Mouse (Mus musculus) spleen, embryonic (tissue): ENCODE measurements around the gene Slc28a1.
"Not testable (repeated sequence)": the region's sequence is repeated elsewhere in the genome, so short reads cannot be mapped to it uniquely, and the experiment has no call there.

Experiments
- CTCF ChIA-PET: fragments of 350-600 bp; sonication (Branson Sonifier 250); formaldehyde crosslinking; loops from one replicate; lab custom pipeline; 2022; lab: Charles Lee

Gene Slc28a1

DNA sequence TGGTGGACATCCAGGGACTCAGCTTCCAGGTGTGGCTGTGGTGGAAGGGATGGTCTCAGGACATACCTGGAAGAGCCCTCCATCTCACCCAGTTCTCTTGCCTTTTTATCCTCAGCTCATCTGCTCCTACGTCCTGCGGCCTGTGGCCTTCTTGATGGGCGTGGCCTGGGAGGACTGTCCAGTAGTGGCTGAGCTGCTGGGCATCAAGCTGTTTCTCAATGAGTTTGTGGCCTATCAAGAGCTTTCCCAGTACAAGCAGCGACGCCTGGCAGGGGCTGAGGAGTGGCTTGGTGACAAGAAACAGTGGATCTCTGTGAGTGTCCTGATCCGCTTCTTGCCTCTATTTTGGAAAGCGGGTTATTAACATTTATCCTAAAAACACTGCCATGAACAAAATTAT is 49.8 kb downstream of the Slc28a1 start:
- CTCF ChIA-PET = interaction anchor here (1.0 kb wide), 1 partner anchor 177 kb away, joined by 3 read pairs; no protein-coding TSS in a partner anchor

DNA sequence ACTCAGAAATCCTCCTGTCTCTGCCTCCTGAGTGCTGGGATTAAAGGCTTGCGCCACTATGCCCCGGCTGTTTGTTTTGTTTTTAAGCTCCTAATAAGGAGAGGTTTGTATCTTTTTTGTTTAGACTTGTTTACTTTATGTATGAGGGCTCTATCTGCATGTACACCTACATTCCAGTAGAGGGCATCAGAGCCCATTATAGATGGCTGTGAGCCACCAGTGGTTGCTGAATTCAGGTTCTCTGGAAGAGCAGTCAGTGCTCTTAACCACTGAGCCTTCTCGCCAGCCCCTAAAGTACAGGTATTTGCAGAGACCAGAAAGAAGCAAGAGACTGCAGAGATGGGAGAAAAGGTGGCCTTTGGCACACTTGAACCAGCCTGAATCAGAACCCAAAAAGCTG is 52.5 kb downstream of the Slc28a1 start:
- CTCF ChIA-PET = interaction anchor here (1.1 kb wide), 1 partner anchor 44 kb away, joined by 3 read pairs; no protein-coding TSS in a partner anchor

DNA sequence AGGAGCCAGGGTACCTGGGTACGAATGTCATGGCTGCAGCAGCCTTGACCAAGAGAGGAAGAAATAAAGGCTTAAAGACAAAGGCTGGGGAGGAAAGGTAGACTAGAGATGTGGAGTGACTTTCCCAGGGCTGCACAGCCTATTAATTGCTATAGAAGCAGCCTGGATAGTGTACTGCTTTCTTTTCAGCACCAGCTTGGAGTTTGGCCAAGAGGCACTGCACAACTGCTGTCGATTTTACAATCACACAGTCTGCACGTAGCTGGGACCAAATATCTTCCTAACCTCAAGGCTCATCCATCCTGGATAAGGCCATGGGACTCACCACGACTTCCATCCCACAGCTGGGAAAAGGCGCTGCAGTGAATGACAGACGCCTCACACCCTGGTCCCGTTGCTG is 54.8 kb downstream of the Slc28a1 start:
- CTCF ChIA-PET = interaction anchor here (0.7 kb wide), 1 partner anchor 315 kb away, joined by 3 read pairs; no protein-coding TSS in a partner anchor

DNA sequence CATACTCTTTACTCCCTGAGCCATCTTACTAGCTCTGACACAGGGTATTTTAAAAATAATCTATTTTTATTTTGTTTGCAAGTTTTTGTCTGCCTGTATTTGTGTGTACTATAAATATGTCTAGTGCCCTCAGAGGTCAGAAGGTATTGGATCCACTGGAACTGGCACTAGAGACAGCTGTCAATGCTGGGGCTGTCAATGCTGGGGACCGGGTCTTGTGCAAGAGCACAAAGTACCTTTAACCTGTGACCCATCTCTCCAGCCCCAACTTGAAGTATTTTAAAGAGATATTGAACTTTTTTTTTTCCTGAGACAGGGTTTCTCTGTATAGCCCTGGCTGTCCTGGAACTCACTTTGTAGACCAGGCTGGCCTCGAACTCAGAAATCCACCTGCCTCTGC is 59.3 kb downstream of the Slc28a1 start:
- CTCF ChIA-PET = no interaction called here

GRCm38 (mm10) chr7:81174654-81175053 is 60.1 kb downstream of the Slc28a1 start:
- CTCF ChIA-PET = no interaction called here

GRCm38 (mm10) chr7:81176187-81176769 is 61.7 kb downstream of the Slc28a1 start:
- CTCF ChIA-PET = no interaction called here

DNA sequence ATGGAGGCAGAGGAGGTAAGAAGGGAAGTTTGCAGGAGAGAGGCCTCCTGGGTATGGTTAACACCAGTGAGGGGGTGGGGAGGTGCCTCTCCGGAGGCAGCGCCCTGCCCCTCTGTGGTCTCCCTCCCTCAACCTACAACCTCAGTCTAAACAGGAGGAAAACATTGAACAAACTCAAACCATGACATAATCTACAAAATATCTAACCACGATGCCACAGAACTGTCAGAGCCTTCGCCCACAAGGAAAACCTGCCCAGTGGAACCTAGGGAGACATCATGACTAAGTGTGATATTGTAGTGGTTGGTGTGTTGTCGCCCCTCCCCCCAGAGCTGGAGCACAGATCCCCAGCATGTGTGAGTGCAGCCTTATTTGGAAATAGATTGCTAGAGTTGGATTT is 64.9 kb downstream of the Slc28a1 start:
- CTCF ChIA-PET = interaction anchor here (0.6 kb wide), 1 partner anchor 171 kb away, joined by 6 read pairs; no protein-coding TSS in a partner anchor

GRCm38 (mm10) chr7:81182492-81183175 is 68.0 kb downstream of the Slc28a1 start:
- CTCF ChIA-PET = no interaction called here

GRCm38 (mm10) chr7:81183181-81183580 is 68.6 kb downstream of the Slc28a1 start:
- CTCF ChIA-PET = no interaction called here

GRCm38 (mm10) chr7:81184136-81184535 is 69.5 kb downstream of the Slc28a1 start:
- CTCF ChIA-PET = interaction anchor here (0.5 kb wide), 1 partner anchor 798 kb away, joined by 3 read pairs; no protein-coding TSS in a partner anchor

- CTCF ChIA-PET = interaction anchor here (0.5 kb wide), 1 partner anchor 798 kb away, joined by 3 read pairs; no protein-coding TSS in a partner anchor
Observed at GRCm38 (mm10) chr7:81184651-81185050, 70.1 kb downstream of the Slc28a1 start.

- CTCF ChIA-PET = not testable (repeated sequence)
Observed at GRCm38 (mm10) chr7:81186036-81186435, 71.4 kb downstream of the Slc28a1 start.

DNA sequence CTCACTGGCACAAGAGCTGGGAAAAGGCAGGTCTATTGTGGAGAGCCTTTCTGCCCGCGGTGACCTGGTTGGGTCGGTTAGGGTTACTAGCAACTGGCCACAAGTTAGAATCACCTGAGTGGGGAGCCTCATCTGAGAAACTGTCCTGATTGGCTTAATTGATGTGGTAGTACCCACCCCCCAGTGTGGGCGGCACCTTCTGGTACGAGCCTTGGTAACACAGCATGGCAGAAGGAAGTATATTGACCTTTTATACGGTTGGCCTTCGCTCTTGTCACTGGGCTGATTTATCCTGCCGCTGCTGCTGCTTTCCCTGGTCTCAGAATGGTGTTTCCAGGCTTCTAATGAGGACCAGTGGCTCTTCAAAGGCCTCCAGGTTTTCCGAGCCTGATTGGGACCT is 74.6 kb downstream of the Slc28a1 start:
- CTCF ChIA-PET = no interaction called here

DNA sequence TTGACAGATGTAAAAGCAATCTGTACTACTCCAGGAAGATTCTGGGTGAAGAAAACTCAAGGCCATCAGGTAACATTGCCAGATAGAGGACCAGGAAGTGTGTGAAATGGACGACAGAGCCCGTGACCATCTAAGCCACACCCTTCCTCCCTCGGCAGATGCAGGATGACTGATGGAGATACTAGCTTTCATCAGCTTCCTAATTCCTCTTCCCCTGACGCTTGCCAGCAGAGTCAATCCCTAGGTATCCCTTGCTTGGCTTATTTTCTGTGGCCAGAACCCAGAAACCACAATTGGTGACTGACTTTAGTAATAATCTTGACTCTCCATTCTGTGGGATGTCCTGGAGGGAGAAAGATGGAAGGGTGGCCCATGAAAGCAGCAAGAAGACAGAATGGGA is 80.9 kb downstream of the Slc28a1 start:
- CTCF ChIA-PET = no interaction called here

GRCm38 (mm10) chr7:81196796-81197195 is 82.2 kb downstream of the Slc28a1 start:
- CTCF ChIA-PET = no interaction called here

DNA sequence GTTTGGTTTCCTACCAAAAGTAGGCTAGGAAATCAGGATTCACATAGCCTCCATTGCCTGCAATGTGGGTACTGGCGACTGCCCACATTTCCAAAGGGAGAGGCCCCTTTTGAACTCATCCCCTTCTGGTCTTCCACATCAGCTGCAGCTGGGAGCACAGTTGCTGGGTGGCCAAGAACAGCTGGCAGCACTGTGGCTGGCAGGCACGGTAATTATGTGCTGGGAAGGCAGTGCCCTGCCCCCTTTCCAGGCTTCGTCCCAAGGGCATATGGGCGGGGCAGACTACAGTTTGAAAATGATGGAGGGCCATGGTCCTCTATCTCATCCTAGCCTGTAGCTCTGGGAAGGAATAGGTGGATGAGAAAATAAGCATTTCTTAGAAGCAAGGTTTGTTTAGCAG is 83.9 kb downstream of the Slc28a1 start:
- CTCF ChIA-PET = no interaction called here

- CTCF ChIA-PET = no interaction called here
Observed at GRCm38 (mm10) chr7:81199109-81199508, 84.5 kb downstream of the Slc28a1 start.

GRCm38 (mm10) chr7:81199757-81200156 is 85.2 kb downstream of the Slc28a1 start:
- CTCF ChIA-PET = no interaction called here

DNA sequence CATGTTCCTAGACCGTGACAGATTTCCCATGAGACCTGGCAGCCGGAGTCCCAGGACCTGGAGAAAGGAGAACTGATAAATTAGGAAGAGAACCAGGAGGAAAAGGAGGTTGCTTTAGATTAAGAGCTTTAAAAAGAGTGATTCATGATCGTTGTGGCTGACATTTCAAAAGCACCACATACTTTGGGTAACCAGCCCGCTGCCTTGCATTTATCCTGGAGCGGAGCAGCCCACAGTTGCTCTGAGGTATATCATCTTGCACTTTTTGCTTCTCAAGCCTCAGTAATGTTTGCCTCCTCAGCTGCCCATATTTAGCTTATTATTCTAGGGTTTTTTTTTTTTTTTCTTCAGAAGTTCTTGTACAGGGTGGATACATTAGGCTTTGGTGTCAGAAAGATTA is 87.8 kb downstream of the Slc28a1 start:
- CTCF ChIA-PET = interaction anchor here (0.6 kb wide), 1 partner anchor 370 kb away, joined by 3 read pairs; no protein-coding TSS in a partner anchor

GRCm38 (mm10) chr7:81203576-81203975 is 89.0 kb downstream of the Slc28a1 start:
- CTCF ChIA-PET = not testable (repeated sequence)

GRCm38 (mm10) chr7:81208944-81209343 is 94.3 kb downstream of the Slc28a1 start:
- CTCF ChIA-PET = no interaction called here

DNA sequence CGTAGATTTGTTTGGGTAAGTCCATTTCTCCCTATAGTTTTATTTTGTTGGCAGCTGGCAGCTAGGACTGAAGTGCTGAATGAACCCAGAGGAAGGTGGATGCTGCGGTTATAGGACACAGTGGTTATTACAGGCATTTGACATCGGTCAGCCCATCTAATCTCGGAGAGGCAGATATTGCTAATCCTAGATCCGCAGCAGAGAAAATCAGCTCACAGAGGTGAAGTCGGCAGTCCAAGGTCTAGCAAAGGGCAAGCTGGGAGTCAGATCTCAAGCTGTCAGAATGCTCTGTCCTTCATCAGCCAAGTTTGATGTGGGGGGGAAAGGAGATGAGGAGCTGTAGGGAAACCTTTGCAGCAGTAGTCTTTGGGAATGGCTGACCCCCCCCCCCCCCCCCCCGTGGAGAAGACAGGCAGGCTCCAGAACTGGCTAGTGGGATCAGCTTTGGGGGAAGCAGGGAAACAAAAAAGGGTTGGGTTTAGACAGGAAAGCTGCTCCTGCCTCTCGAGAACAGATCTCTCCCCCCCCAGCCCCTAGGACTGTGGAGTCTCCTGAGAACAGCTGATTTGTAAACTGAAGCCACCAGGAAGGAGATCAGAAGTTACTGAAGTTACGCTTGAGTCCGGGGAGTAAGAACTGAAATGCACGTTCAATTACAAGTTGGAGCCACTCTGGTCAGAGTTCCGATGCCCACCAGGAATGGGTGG is 95.5 kb downstream of the Slc28a1 start:
- CTCF ChIA-PET = interaction anchor here (0.6 to 1.0 kb wide), 3 partner anchors 9 to 312 kb away, joined by 3 to 5 read pairs (median 4); no protein-coding TSS in a partner anchor
